Comparison of ENCODE assay signal across 41 mouse cellular contexts in genomic region chr6:89876963-89877362, GRCm38 (mm10). TPM values are rescaled to one million over a fixed set of nuclear protein-coding genes. Genes with fewer than 3 reads are reported as not detected.
"Had no signal": no experiment of that assay in that cellular context is flagged by ENCODE, and none has a peak within 500 bp of the region (broad histone marks: within the 10 kb centered on the region; RNA-seq: fewer than 3 reads in every experiment).

No protein-coding gene starts in this region.

- ATAC-seq: hindbrain, embryonic 16.5 days; inflammation-experienced regulatory T-cells, adult 6 months; intestine, embryonic 15.5 days; intestine, postnatal 0 days had no signal

- H3K9me3 ChIP-seq: heart, embryonic 10.5 days; heart, embryonic 12.5 days; intestine, embryonic 15.5 days; limb, embryonic 10.5 days; liver, embryonic 13.5 days; liver, embryonic 15.5 days had no signal

- H3K9ac ChIP-seq: heart, embryonic 12.5 days; hindbrain, embryonic 12.5 days; hindbrain, embryonic 14.5 days; intestine, embryonic 15.5 days; limb, embryonic 12.5 days; liver, embryonic 13.5 days; liver, embryonic 15.5 days had no signal

- H3K27me3 ChIP-seq: heart, embryonic 12.5 days; hindbrain, embryonic 12.5 days; intestine, embryonic 15.5 days; limb, embryonic 12.5 days; liver, embryonic 13.5 days; liver, embryonic 15.5 days had no signal

- H3K4me3 ChIP-seq: heart, embryonic 10.5 days; heart, embryonic 12.5 days; hindbrain, embryonic 10.5 days; hindbrain, embryonic 12.5 days; intestine, embryonic 15.5 days; layer of hippocampus, adult 2 months; left cerebral cortex, adult 2 months; limb, embryonic 10.5 days; limb, embryonic 12.5 days; liver, embryonic 13.5 days; liver, embryonic 15.5 days had no signal

- H3K36me3 ChIP-seq: heart, embryonic 10.5 days; heart, embryonic 12.5 days; hindbrain, embryonic 10.5 days; hindbrain, embryonic 12.5 days; intestine, embryonic 15.5 days; limb, embryonic 10.5 days; limb, embryonic 12.5 days; liver, embryonic 13.5 days; liver, embryonic 15.5 days had no signal

- H3K27ac ChIP-seq: heart, embryonic 10.5 days; hindbrain, embryonic 10.5 days; hindbrain, embryonic 12.5 days; hindbrain, embryonic 14.5 days; intestine, embryonic 15.5 days; layer of hippocampus, adult 2 months; left cerebral cortex, adult 2 months; limb, embryonic 10.5 days; limb, embryonic 12.5 days; liver, embryonic 13.5 days; liver, embryonic 15.5 days had no signal

- H3K4me2 ChIP-seq: heart, embryonic 12.5 days; hindbrain, embryonic 12.5 days; hindbrain, embryonic 14.5 days; intestine, embryonic 15.5 days; limb, embryonic 12.5 days; liver, embryonic 11.5 days; liver, embryonic 13.5 days; liver, embryonic 15.5 days had no signal

- DNase-seq: gastrocnemius, postnatal 10 days; gastrocnemius, postnatal 25 days; heart, adult 18-20 months; heart, postnatal 10 days; heart, postnatal 4 days; kidney, adult 18-20 months; kidney, adult 8-10 months; kidney, postnatal 10 days; kidney, postnatal 25 days; kidney, postnatal 4 days; liver; liver, embryonic 13.5 days had no signal

- H3K4me1 ChIP-seq: heart, embryonic 10.5 days; heart, embryonic 12.5 days; hindbrain, embryonic 10.5 days; hindbrain, embryonic 12.5 days; intestine, embryonic 15.5 days; limb, embryonic 10.5 days; limb, embryonic 12.5 days; liver, embryonic 13.5 days; liver, embryonic 15.5 days had no signal

RNA-seq across cellular contexts. Expression of gene Vmn1r42, which starts 0.8 kb away (rescaled TPM):
- total RNA-seq: gastrocnemius, adult 18-20 months; gastrocnemius, postnatal 10 days; gastrocnemius, postnatal 25 days; gastrocnemius, postnatal 4 days; granulocyte monocyte progenitor cell, adult 5-6 weeks; heart, postnatal 4 days; layer of hippocampus, adult 2 months; layer of hippocampus, postnatal 10 days; layer of hippocampus, postnatal 25 days; left cerebral cortex, adult 2 months; left cerebral cortex, postnatal 14 days; left cerebral cortex, postnatal 36 days had no signal
- polyA plus RNA-seq: heart, embryonic 10.5 days; heart, embryonic 12.5 days; heart, embryonic 14.5 days; heart, embryonic 16.5 days; hindbrain, embryonic 10.5 days; hindbrain, embryonic 12.5 days; hindbrain, embryonic 14.5 days; hindbrain, embryonic 16.5 days; inflammation-experienced regulatory T-cells, adult 6 months; intestine, embryonic 15.5 days; intestine, postnatal 0 days; kidney, embryonic 14.5 days; kidney, embryonic 16.5 days; limb, embryonic 10.5 days; limb, embryonic 12.5 days; limb, embryonic 14.5 days; liver, embryonic 11.5 days; liver, embryonic 13.5 days; liver, embryonic 15.5 days had no signal

RNA-seq across cellular contexts. Expression of gene Vmn1r43, which starts 0.8 kb away (rescaled TPM):
- total RNA-seq: gastrocnemius, adult 18-20 months; gastrocnemius, postnatal 10 days; gastrocnemius, postnatal 25 days; gastrocnemius, postnatal 4 days; granulocyte monocyte progenitor cell, adult 5-6 weeks; heart, adult 18-20 months; heart, postnatal 10 days; heart, postnatal 25 days; heart, postnatal 4 days; layer of hippocampus, adult 2 months; layer of hippocampus, postnatal 10 days; layer of hippocampus, postnatal 25 days; left cerebral cortex, adult 2 months; left cerebral cortex, postnatal 14 days; left cerebral cortex, postnatal 36 days had no signal
- polyA plus RNA-seq: heart, embryonic 10.5 days; heart, embryonic 12.5 days; heart, embryonic 14.5 days; heart, embryonic 16.5 days; hindbrain, embryonic 10.5 days; hindbrain, embryonic 12.5 days; hindbrain, embryonic 14.5 days; hindbrain, embryonic 16.5 days; inflammation-experienced regulatory T-cells, adult 6 months; intestine, embryonic 15.5 days; kidney, embryonic 14.5 days; kidney, embryonic 16.5 days; limb, embryonic 10.5 days; limb, embryonic 12.5 days; limb, embryonic 14.5 days; liver, embryonic 11.5 days; liver, embryonic 13.5 days; liver, embryonic 15.5 days had no signal

RNA-seq across cellular contexts. Expression of gene Vmn1r44, which starts 6.5 kb away (rescaled TPM):
- total RNA-seq: gastrocnemius, adult 18-20 months; gastrocnemius, postnatal 10 days; gastrocnemius, postnatal 25 days; gastrocnemius, postnatal 4 days; granulocyte monocyte progenitor cell, adult 5-6 weeks; heart, adult 18-20 months; heart, adult 8-10 months; heart, postnatal 10 days; heart, postnatal 25 days; heart, postnatal 4 days; layer of hippocampus, adult 2 months; layer of hippocampus, postnatal 10 days; layer of hippocampus, postnatal 25 days; left cerebral cortex, adult 2 months; left cerebral cortex, postnatal 14 days; left cerebral cortex, postnatal 36 days had no signal
- polyA plus RNA-seq: heart, embryonic 10.5 days; heart, embryonic 12.5 days; heart, embryonic 14.5 days; heart, embryonic 16.5 days; hindbrain, embryonic 10.5 days; hindbrain, embryonic 12.5 days; hindbrain, embryonic 14.5 days; hindbrain, embryonic 16.5 days; inflammation-experienced regulatory T-cells, adult 6 months; intestine, embryonic 15.5 days; intestine, postnatal 0 days; kidney, embryonic 14.5 days; kidney, embryonic 16.5 days; limb, embryonic 10.5 days; limb, embryonic 12.5 days; limb, embryonic 14.5 days; liver, embryonic 11.5 days; liver, embryonic 13.5 days; liver, embryonic 15.5 days had no signal
